Mouse (Mus musculus) left cerebral cortex, adult 8-10 months (tissue): ENCODE measurements around the gene Elf3. TPM values are rescaled to one million over a fixed set of nuclear protein-coding genes. Genes with fewer than 3 reads are reported as not detected.
A peak's percentile ranks its signal among the peaks of the same experiment; 100 is the strongest.

Experiments used
- DNase-seq, 2 experiments: peaks; one replicate each; pipeline ENCODE4 v3.0.0; 2022; ENCODE audit warnings: low spot score in 2 of 2
- total RNA-seq, 4 experiments: library from RNA; stranded (reverse); gene quantifications; 2 replicates each; pipeline ENCODE4 v1.2.4; 2022

Elf3 gene
- under 1 TPM in 2 of 4 experiments, not detected in 2; 0.19 to 0.20 TPM for total RNA-seq

- no peak for DNase-seq
These were observed at the start of gene Elf3 for GRCm38 (mm10) chr1:135258380-135259127. Gene Elf3 (minus strand): TSS chr1:135258568.

- DNase-seq, result no peak
These were observed 32.5 kb upstream of the Elf3 start for GRCm38 (mm10) chr1:135290908-135291307.

- DNase-seq, result no peak
These were observed 27.9 kb upstream of the Elf3 start for GRCm38 (mm10) chr1:135286311-135286710.

GRCm38 (mm10) chr1:135283826-135284291 is 25.5 kb upstream of the Elf3 start, which contains the start of gene Rnpep:
Gene Rnpep (minus strand): TSS chr1:135284084.
- peak; percentile 54 to 67 for DNase-seq

- DNase-seq, result peak in 1 of 2 experiments; percentile 24
These were observed 25.0 kb upstream of the Elf3 start for GRCm38 (mm10) chr1:135283287-135283825.

GRCm38 (mm10) chr1:135282536-135283286 is 24.3 kb upstream of the Elf3 start:
- no peak for DNase-seq

GRCm38 (mm10) chr1:135281841-135282240 is 23.5 kb upstream of the Elf3 start:
- no peak for DNase-seq

- DNase-seq, result peak in 1 of 2 experiments; percentile 36
These were observed 22.3 kb upstream of the Elf3 start for GRCm38 (mm10) chr1:135280646-135281045.

GRCm38 (mm10) chr1:135271371-135271770 is 13.0 kb upstream of the Elf3 start:
- no peak for DNase-seq

GRCm38 (mm10) chr1:135267663-135268446 is 9.5 kb upstream of the Elf3 start:
- DNase-seq, result no peak

- DNase-seq, result no peak
These were observed 7.5 kb upstream of the Elf3 start for GRCm38 (mm10) chr1:135265834-135266233.

GRCm38 (mm10) chr1:135263316-135263715 is 4.9 kb upstream of the Elf3 start:
- DNase-seq, result no peak

- no peak for DNase-seq
These were observed 4.0 kb upstream of the Elf3 start for GRCm38 (mm10) chr1:135262329-135262728.

GRCm38 (mm10) chr1:135260931-135261330 is 2.6 kb upstream of the Elf3 start:
- DNase-seq, result no peak

- peak; percentile 25 to 39 for DNase-seq
These were observed 714 bp upstream of the Elf3 start for GRCm38 (mm10) chr1:135259128-135259436.

GRCm38 (mm10) chr1:135256299-135256698 is 2.1 kb downstream of the Elf3 start:
- DNase-seq, result no peak

- no peak for DNase-seq
These were observed 5.5 kb downstream of the Elf3 start for GRCm38 (mm10) chr1:135252854-135253253.

- DNase-seq, result no peak
These were observed 7.0 kb downstream of the Elf3 start for GRCm38 (mm10) chr1:135251405-135251804.

- DNase-seq, result no peak
These were observed 7.7 kb downstream of the Elf3 start for GRCm38 (mm10) chr1:135250706-135251105.

GRCm38 (mm10) chr1:135248434-135248850 is 9.9 kb downstream of the Elf3 start:
- peak; percentile 46 to 66 for DNase-seq

GRCm38 (mm10) chr1:135244014-135244413 is 14.4 kb downstream of the Elf3 start:
- DNase-seq, result no peak
